Mouse (Mus musculus): ENCODE results near the gene Angel1.
A peak's percentile ranks its signal among the peaks of the same experiment; 100 is the strongest.

Angel1 gene

GRCm38 (mm10) chr12:86726120-86726640, at the start of gene Angel1:
TSS of gene Angel1 (minus strand) at chr12:86726460.
- peak; percentile 98 for DNase-seq

- peak; percentile 55 for DNase-seq
Measured at GRCm38 (mm10) chr12:86775561-86776280, 49.5 kb upstream of the Angel1 start.

DNA sequence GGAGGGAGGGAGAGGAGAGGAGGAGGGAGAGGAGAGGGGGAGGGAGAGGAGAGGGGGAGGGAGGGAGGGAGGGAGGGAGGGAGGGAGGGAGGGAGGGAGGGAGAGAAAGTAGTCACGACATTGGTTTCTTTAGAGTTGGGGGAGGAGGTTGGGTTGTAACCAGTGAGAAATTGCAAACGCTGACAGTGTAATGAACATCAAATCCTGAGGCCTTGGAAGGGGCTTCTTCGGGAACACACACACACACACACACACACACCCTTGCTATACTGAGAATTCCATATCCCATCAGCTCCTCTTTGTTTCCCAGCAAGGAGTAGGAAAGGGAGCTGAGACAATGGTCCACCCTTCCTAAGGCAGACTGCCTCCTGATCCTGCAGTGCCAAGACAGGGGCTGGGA, 46.3 kb upstream of the Angel1 start:
- DNase-seq: no peak

- DNase-seq: peak; percentile 98
Measured at GRCm38 (mm10) chr12:86771823-86772427, 45.7 kb upstream of the Angel1 start.

- no peak for DNase-seq
Measured at GRCm38 (mm10) chr12:86770927-86771326, 44.7 kb upstream of the Angel1 start.

DNA sequence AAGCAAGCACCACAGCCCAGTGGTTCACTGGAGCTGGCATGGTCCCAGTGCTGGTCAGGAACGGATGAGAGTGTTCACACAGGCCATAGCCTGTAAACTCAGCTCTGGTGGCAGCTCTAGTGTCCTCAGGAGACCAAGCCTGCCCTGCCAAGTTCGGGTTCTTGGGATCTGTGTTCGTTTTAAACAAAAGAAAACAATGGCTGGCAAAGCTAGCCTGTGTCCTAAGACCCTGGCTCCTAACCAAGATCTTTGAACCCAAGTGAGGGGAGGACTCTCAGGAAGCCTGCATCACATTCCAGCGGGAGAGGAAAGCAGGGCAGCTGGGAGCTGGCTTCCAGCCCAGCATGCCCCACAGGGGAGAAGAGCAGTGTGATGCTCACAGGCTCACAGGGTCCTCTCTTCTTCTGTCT, 44.0 kb upstream of the Angel1 start:
- DNase-seq: peak; percentile 87

GRCm38 (mm10) chr12:86769819-86770218, 43.6 kb upstream of the Angel1 start:
- no peak for DNase-seq

- peak; percentile 90 for DNase-seq
Measured at GRCm38 (mm10) chr12:86768986-86769580, 42.8 kb upstream of the Angel1 start.

DNA sequence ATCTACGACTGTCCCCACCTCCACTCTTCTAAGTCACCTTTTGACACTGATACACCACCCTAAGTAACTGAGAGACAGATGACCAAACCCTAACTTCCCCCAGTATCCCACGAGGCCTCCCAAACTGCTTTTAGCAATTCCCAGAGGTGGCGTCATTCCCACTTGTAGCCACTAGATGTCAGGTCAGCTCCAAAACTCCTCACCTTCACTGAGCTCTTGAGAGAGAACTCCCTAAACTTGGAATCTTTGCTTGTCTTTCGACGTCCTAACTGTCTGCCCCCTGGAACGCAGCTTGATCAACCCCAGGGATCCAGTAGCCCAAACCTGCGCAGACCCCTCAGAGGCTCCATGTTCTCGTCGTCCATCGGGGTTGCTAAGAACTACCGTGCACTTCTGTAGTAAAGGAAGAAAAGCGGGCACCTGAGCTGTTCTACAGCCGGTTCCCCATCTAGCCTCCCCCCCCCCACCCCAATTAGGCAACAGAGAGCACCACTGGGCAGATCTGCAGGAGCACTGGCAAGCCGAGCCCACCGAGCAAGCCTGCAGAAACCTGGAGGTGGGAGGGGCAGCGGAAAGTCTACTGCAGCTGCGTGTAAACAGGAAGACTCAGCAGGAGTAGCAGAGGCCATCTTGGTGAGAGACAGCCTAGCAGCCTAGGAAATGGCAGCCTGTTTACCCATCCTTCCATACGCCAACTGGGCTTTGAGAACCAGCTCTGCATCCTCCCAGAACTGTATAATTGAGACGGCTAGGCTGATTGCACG, 41.8 kb upstream of the Angel1 start:
- DNase-seq: peak; percentile 78

DNA sequence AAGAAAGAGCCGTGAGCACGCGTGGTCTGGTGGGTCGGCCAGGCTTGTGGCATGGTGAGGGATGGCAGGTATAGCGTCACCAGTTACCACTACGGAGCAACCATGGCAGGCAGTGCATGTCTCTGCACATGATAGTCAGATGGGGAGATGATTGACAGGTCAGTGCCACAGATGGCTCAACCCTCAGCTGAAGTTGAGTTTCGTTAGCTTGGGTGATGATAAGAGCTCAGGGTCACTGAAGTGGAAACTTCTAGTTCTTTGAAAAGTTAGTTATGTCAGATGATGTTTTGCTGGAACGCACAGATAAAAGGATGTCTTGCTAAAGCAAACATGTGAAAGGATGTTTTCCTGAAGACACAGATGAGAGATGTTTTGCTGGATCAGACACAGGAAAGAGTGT, 40.2 kb upstream of the Angel1 start:
- no peak for DNase-seq

GRCm38 (mm10) chr12:86764060-86764459, 37.8 kb upstream of the Angel1 start:
- DNase-seq: no peak

- no peak for DNase-seq
Measured at GRCm38 (mm10) chr12:86761036-86761435, 34.8 kb upstream of the Angel1 start.

DNA sequence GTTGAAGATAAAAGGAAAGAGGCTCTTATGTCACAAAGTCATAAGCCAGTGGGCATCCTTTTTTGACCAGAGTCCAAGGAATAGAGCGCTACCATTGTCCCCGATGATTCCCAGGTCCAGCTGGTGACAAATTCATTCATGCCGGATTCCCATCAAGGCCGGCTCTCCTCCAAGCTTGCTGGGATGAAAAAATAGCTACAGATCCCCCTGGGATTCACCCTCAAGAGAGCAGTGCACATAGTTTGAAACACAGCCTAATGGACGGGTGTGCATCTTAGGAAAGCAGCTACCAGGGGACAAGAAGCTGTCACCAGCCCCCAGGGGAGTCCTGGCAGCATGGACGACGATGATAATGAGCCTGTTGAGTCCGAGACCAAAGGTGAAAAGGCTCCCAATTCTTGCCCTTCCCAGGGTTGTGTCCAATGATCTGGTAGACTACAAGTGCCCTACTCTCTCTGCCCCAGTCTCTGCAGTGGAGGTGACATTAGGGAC, 8.1 kb upstream of the Angel1 start, which contains the start of gene Lrrc74a:
Gene Lrrc74a (plus strand): TSS at position 51 of the 492 bp plus-strand sequence.
- DNase-seq: no peak

GRCm38 (mm10) chr12:86725706-86726105, 554 bp downstream of the Angel1 start:
- DNase-seq: no peak

DNA sequence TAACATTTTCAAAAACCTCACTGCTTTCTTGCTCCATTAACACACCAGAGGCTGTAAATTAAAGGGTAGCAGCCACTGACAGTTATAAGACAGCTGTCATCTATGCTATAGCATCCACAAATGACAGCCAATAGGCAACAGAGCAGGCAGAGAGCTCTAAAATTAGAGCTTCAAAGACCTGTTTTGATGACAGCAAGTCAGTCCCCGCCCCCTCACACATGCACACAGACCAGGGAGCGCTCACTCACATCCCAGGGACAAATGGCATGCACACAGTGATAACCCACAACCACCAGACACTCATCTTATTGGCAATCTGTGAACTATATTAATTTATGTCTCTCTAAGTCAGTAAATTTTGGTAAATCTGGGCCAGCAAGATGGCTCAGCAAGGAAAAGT, 2.0 kb downstream of the Angel1 start:
- DNase-seq: no peak

DNA sequence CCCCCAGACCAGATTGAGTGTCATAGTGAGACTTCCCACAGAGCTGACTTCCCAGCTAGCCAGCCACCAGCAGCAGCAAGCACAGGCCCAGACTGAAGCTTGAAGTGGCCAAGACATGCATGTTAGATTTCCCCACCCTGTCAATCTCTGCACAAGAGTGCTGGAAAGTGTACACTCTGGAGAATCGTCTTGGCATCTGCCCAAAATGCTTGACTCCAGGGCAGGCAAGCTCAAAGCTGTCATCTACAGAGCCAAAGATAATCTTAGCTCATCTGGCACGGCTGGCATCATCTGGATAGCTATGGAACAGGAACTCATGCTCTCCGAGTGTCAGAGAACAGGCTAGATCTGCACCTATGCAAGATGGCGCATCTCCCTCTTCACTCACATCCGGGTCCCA, 4.8 kb downstream of the Angel1 start:
- DNase-seq: no peak

DNA sequence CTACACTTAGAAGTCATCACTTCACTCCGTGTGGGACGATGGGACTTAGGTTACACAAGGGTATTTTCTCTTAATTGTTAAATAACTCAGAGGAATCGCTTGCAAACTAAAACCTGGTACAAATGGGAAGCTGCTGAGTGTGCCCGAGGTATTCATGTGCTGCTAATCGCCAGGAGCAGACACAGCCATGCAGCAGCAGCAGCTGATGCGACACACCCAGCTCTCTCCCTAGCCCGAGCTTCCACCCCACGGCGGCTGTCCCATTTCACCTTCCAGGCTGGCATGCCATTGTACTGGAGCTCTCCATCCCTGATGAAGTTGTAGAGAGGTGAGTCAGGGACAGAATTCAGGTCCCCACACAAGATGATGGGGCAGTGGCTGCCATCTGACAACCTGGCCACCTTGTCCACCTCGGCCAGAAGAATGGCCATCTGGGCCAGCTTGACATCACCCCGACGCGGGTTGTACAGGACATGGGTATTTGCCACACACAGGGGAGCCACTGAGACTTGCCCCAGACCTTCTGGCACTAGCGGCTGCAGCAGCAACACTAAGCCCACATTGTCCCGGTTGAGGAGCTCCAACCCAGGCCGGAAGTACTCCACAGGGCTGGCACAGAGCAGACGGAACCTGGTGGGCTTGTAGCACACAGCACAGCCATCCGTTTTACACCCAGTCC, 6.2 kb downstream of the Angel1 start:
- DNase-seq: no peak

GRCm38 (mm10) chr12:86716962-86717361, 9.3 kb downstream of the Angel1 start:
- DNase-seq: no peak

GRCm38 (mm10) chr12:86715401-86715800, 10.9 kb downstream of the Angel1 start:
- peak; percentile 78 for DNase-seq

DNA sequence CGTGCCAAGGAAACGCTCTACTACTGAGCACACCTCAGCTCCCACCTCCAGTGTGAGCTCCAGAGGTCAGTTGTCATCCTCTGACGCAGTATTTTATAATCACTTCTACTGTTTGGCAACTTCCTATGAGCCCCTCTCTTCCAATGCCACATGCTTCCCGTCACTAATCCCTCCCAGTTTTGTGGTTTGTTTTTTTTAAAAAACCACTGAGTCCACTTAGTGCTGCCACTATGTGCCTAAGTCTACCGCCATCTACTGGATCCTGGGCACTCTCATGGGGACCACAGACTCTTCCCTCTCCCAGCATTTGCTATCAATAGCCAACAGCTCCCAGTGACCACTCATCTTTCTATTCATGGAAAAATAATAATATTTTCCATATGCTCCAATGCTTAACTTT, 12.2 kb downstream of the Angel1 start:
- DNase-seq: no peak

- DNase-seq: no peak
Measured at GRCm38 (mm10) chr12:86705843-86706242, 20.4 kb downstream of the Angel1 start.

DNA sequence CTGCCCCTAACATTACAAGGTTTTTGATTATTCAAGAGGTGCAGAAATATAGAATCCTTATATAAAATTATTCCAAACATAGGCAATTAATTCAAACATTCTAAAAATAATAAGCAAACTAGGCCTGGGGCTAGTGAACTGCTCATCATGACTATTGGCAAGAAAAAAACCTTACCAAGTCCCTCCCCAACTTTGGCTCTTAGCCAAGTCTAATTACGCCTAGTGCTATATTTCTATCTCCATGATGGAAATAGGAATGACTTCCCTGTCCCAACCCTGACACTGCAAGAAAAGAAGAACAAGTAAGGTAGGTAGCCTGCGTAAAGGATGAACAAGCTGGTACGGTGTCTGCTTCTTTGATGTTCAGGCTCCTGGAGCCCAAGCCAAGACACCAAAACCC, 23.6 kb downstream of the Angel1 start:
- DNase-seq: no peak

All from kidney, postnatal 10 days (tissue).